Mouse (Mus musculus): ENCODE results near the gene Ptpro. TPM values are rescaled to one million over a fixed set of nuclear protein-coding genes. Genes with fewer than 3 reads are reported as not detected.

The Ptpro gene
- polyA plus RNA-seq, 1 experiment from 2014 or later: 41.7 TPM

- DNase-seq (ENCODE audit: low spot score): no peak
- no peak overlapping the region for H3K9ac ChIP-seq (ENCODE audit: low read length)
- 84% methylated on average over 14 of the region's 14 CpGs for WGBS
- H3K9me3 ChIP-seq (replicated peaks; ENCODE audit: control insufficient read depth, low read length): no peaks in the 10 kb centered on the region
- H3K27me3 ChIP-seq (replicated peaks; ENCODE audit: control insufficient read depth, insufficient read depth, low read length): no peaks in the 10 kb centered on the region
- H3K36me3 ChIP-seq (ENCODE audit: control insufficient read depth, insufficient read depth, low read length): no peaks in the 10 kb centered on the region
- no peak overlapping the region for H3K27ac ChIP-seq (ENCODE audit: low read depth, low read length)
- ATAC-seq: no peak
- H3K4me3 ChIP-seq (ENCODE audit: low read depth, low read length): no peak overlapping the region
- H3K4me2 ChIP-seq (ENCODE audit: low read length): no peak overlapping the region
- H3K4me1 ChIP-seq (ENCODE audit: control insufficient read depth, insufficient read depth, low read length): no peaks in the 10 kb centered on the region
Observed at GRCm38 (mm10) chr6:137509341-137510045, 257.4 kb downstream of the Ptpro start.

- Histone ChIP-seq H3K27me3 (replicated peaks; ENCODE audit: control insufficient read depth, insufficient read depth, low read length) (no peaks in the 10 kb centered on the region), H3K4me3 (ENCODE audit: low read depth, low read length) (no peak overlapping the region), H3K36me3 (ENCODE audit: control insufficient read depth, insufficient read depth, low read length) (no peaks in the 10 kb centered on the region), H3K4me1 (ENCODE audit: control insufficient read depth, insufficient read depth, low read length) (no peaks in the 10 kb centered on the region), H3K9ac (ENCODE audit: low read length) (no peak overlapping the region), H3K27ac (ENCODE audit: low read depth, low read length) (no peak overlapping the region), H3K4me2 (ENCODE audit: low read length) (no peak overlapping the region), H3K9me3 (replicated peaks; ENCODE audit: control insufficient read depth, low read length) (no peaks in the 10 kb centered on the region)
- 90% methylated on average over 5 of the region's 5 CpGs for WGBS
- ATAC-seq: no peak
- no peak for DNase-seq (ENCODE audit: low spot score)
Observed at GRCm38 (mm10) chr6:137512753-137513152, 260.6 kb downstream of the Ptpro start.

Other genes with a start within 250 kb of the Ptpro start
- gene Rerg, start 81.8 kb upstream of the Ptpro start, polyA plus RNA-seq (2014; fragmentation: Nextera tagmentation; extraction: Ambion mirVana): 4.8 and 6.2 TPM in 2 replicates